Mouse (Mus musculus): Measurements from ENCODE around the gene Pmpca.

Pmpca gene

DNA sequence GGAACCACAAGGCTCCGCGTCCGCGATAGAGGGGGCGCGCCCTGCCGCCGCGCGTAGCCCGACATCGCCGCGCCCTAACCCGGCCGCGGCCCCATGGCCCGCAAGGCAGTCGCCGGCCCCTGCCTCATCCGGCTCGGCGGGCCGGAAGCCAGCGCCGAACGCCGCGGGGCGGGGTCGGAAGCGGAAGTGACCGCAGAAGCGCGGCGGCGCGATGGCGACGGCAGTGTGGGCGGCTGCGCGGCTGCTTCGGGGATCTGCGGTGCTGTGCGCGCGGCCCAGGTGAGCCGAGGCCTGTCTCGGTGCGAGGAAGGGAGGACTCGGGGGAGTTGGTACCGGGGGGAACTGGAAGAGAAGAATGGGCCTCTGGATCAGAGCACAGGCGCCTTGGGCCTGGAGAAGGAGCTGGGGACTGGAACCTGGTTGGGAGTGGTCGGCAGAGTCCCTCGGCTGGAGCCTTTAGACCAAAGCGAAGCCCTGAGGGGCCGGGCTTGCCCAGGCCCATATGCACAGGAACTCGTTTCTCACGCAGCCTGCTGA, at the start of gene Pmpca, which contains the start of gene Entr1:
Gene Pmpca (plus strand): TSS at position 186 of the 537 bp plus-strand sequence.
Gene Entr1 (minus strand): TSS at position 163 of the 537 bp plus-strand sequence.
- peak; percentile 80 to 87 for DNase-seq

- no peak for DNase-seq
Observed at GRCm38 (mm10) chr2:26341510-26341981, 47.6 kb upstream of the Pmpca start.

- DNase-seq: peak; percentile 73 to 80
Observed at GRCm38 (mm10) chr2:26342044-26342443, 47.1 kb upstream of the Pmpca start.

DNA sequence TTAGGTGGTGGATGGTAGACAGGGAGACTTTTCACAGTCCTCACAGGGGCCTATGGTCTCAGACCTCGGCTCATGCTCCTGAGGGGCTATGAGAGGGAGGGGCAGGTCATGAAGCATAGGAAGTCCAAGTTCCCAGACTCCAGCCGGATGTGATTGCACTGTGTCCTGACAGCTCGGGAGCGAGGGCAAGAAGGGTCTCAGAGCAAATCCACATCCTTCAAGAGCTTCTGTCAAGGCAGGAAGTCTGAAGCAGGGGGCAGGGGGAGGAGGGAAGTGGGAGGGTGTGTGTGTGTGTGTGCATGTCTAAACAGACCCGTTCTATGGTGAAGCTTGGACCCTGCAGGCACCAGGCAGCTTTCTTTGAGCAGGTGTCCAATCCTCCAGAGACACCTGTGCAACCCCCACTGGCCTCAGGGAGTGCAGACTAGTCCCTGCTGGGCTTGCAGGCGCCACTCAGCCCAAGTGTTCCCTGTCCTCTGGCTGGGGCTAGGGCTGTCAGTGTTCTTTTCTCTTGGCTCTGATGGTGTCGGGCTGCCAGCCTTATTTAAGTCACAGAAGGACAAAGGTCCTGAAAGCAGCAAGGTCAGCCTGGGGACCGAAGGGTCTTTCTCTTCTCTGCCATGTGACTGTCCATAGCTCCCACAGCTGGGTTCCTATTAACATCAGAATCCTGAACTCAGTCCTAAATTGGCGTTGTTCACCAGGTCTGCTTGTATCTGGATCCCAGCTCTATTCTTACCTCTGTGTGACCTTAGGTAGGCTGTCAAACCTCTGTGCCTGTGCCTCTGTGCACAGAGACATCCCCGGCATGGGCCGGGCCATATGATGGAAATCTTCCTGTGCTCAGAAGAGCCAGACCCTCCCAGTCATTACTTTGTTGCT, 46.3 kb upstream of the Pmpca start:
- DNase-seq: no peak

GRCm38 (mm10) chr2:26348241-26348640, 40.9 kb upstream of the Pmpca start:
- DNase-seq: no peak

GRCm38 (mm10) chr2:26351358-26352290, 37.5 kb upstream of the Pmpca start, which contains the start of gene Dnlz:
Gene Dnlz (minus strand): TSS chr2:26352110.
- peak; percentile 96 for DNase-seq

GRCm38 (mm10) chr2:26352291-26352910, 36.7 kb upstream of the Pmpca start:
- DNase-seq: peak; percentile 53 to 59

DNA sequence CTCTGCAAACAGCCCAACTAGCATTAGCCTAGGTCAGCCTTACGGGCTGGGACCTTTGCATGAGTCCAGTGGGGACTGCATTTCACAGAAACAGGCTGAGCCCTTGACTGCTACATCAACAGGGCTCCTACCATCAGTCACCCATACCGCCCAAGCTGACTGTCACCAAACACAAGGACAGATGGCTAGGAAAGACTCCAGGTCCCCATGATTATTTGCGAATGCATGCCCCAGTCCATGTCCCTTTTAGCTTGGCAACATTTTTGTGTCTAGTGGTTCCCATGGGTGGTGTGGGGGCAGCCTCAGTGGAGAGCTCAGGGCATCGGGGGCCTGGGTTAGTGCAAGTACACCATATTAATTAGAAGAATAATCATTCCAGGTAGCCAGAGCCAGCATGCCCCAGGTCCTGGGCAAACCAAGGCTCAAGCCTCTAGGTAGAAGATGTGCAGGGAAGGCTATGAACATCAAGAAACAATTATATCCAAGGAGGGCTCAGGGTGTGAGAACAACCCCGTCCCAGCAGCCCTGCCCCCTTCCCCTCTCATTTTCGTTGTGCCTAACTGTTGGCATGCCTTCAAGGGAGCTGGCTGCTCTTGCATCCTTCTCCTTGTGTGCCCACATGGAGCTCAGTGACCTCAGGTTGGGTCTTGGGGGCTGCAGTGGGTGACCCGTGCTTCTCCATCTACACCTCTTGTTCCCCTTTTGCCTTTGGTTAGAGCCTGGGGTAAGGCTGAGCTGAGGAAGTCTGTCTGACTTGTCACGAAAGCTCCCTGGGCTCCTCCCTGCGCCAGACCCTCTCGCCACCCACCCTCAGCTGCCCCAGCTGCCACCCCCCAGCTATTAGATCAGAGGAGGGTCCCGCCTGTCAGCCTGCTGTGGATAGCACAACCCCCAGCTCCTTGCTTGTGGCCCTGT, 35.8 kb upstream of the Pmpca start:
- peak; percentile 33 to 45 for DNase-seq

GRCm38 (mm10) chr2:26354401-26354800, 34.7 kb upstream of the Pmpca start:
- peak; percentile 6 to 7 for DNase-seq

- no peak for DNase-seq
Observed at GRCm38 (mm10) chr2:26356231-26356630, 32.9 kb upstream of the Pmpca start.

DNA sequence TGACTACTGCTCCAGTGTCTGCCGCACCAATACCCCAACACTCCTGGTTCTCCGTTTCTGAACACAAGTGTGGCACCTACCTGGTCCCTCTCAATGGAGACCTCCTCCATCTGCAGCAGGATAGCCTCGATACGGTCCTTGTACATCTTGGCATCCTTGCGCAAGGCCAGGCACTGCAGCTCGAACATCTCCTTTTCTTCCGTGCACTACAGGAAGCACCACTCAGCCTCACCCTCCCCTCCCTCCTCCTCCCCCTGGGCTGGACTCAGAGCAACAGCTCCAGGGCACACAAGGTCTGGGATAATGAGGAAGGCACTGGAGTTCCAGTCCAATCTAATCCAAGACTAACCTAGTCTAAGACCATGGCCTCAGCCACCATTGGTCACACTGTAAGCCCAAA, 32.5 kb upstream of the Pmpca start:
- peak in 1 of 2 experiments; percentile 2 for DNase-seq

- DNase-seq: peak; percentile 14 to 33
Observed at GRCm38 (mm10) chr2:26357484-26357883, 31.7 kb upstream of the Pmpca start.

DNA sequence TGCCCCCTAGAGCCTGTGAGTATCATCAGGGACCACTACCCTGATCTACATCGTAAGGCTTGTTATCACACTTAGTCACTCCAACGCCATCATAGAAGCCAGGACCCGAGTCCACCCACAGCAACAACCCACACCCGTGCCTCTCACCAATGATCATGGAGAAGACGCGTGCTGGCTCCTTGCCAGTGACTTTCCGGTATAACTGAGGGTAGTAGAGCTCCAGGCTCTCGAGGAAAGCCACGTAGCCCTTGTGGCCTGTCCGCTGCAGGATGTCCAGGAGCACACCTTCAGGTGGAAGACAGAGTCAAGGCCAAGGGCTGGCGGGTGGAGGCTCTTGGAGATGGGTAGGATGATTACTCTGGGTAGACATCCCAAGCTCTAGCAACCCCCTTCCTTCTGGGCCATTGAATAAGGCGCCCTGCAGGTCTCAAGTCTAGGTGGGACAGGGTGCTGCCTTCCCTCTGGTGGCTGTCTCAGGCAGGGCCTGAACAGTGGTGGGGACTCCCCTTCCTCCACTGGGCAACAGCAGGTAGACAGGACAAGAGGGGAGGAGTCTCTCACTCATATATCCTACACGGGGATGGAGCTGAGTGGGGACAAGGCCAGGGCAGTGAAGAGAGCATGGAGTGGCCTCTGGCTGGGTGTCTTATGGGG, 30.3 kb upstream of the Pmpca start:
- DNase-seq: peak; percentile 10 to 21

DNA sequence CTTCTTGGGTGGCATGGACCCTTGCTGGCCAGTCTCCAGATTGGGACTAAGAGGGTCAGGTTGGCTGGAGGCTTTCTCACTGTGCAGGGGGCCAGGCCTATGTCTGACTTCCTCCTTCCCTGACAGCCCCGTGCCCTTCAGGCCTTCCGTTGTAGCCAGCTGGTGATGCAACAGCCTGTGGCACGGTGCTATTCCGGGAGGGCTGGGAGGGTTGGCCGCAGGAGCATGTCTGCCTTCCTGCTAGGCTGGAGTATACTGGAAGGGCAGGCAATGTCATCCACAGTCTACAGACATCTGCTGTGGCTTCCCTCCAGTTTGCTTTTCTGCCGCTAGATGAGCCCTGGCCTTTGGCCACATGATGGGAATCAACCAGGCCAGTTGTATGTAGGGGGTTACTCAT, 29.2 kb upstream of the Pmpca start:
- peak; percentile 11 for DNase-seq

DNA sequence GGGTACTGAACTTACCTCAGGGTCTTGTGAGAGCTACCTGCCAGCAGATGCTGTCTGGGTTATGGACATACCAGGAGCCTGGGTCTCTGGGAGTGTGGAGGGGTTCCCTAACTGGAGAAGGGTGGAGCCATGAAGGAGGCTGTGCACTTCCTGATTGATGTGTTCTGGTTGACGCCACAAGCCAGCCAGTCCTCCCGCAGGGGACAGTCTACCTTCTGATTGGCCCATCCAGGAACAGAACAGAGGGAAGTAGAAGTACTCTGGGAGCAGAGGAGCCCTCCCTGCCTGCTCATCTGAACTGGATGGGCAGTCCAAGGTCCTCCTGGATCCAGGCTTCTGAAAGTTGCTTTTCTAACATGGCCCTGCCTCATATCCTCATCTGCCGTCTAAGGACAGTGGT, 28.4 kb upstream of the Pmpca start, which contains the start of gene Card9:
Gene Card9 (minus strand): TSS at position 147 of the 400 bp plus-strand sequence.
- DNase-seq: peak in 1 of 2 experiments; percentile 4

DNA sequence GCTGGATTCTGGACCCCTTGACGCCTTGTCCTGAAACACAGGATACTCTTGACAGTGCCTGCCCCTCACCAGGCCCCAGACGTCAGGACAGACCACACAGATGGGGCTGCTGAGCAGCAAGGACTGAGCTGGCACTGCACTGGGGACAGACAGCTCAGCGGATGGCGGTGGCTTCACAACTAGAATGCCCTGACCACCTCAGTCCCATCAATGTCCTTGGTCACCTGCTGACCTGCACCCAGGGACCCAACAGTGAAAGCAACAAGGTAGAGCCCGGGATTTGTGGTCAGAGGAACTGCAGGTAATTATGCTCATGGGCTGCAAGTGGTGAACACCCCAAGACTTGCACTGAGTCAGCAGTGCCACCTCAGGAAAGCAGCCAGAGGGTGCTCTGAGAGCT, 26.1 kb upstream of the Pmpca start:
- DNase-seq: no peak

- DNase-seq: no peak
Observed at GRCm38 (mm10) chr2:26363481-26363880, 25.7 kb upstream of the Pmpca start.

DNA sequence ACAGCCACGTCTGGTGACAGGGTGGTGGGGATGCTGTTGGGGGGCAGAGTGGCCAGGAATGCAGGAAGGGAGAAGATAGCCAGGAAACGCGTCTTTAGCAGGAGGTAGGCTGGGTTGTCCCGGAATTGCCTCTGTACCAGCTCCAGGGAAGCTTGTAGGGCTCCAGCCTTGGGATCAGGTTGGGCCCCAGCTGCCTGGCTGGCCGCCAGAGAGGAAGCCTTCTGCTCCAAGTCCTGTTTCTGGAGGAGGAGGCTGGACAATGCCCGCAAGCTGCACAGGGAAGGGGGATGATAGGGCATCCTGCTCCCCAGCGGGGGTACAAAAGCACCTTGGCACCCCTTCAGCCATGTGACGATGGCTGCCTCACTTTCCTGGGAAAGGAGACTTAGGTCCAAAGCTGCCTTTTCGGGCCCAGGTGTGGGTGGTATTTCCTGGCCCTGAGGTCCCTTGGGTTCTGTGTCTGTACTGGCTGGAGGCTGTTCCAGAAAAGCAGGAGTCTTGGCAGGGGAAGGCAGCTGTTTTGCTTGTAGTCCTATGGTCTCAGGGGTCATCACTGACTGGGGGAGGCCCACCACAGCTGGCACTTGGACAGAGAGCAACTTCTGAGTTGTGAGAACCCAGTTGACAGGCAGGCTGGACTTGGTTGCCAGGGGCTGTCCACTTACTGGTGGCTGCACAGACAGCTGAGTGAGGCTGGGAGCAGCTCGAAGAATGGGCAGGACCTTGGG, 24.2 kb upstream of the Pmpca start:
- DNase-seq: peak; percentile 62 to 76

DNA sequence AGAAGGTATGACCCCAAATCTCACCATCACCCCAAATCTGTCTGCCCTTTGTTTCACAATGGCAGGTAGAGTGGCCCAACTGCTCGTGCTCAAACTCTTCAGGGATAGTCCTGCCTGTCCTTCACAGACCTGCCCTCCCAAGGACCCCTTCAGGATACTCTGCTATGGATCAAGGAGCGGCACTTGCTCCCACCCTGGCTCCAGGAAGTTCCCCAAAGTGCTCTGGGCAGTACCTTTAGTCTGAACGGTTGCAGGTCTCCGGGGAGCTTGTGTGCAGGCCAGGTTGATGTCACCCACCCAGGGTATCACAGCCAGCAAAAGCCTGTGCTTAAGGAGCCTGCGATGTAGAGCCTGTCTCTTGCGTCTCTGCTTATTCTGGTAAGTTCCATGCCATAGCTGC, 21.2 kb upstream of the Pmpca start:
- no peak for DNase-seq

DNA sequence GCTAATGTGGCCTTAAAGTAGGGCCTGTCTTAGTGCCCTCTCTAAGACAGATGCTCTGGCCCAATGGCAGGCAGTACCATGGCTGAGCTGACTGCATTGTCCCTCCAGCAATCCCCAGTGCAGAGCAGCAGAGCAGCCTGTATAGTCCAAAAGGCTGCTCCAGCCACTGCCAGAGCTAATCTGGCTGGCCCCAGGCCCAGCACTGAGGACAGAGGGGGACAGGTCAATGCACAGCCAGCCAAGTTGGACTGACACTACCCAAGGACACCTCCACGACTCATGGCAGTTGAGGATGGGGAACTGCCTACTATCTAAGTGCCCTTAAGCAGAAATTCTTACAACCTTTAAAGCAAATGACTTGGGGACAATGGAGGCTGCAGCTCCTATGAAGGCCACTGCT, 20.6 kb upstream of the Pmpca start:
- no peak for DNase-seq
